In genomic region chr1:135128986-135129385, GRCm38 (mm10) we compare ENCODE assay signal across 21 mouse cellular contexts. TPM values are rescaled to one million over a fixed set of nuclear protein-coding genes. Genes with fewer than 3 reads are reported as not detected.
DNase-seq lines count a peak whose midpoint lies in the region; ATAC-seq lines count a peak whose summit lies in the region.
"Had no signal": no experiment of that assay in that cellular context is flagged by ENCODE, and none has a peak within 500 bp of the region (broad histone marks: within the 10 kb centered on the region; RNA-seq: fewer than 3 reads in every experiment).

No protein-coding gene starts in this region.

- no peaks in the 10 kb centered on the region for H3K9me3 ChIP-seq in kidney, embryonic 15.5 days (replicated peaks)
- no peaks in the 10 kb centered on the region for H3K9me3 ChIP-seq in embryonic facial prominence, embryonic 15.5 days (replicated peaks)
- H3K9me3 ChIP-seq: limb, embryonic 13.5 days; midbrain, embryonic 13.5 days; stomach, embryonic 15.5 days had no signal

- no peak for DNase-seq in kidney, postnatal 25 days
- peak; percentile 59 for DNase-seq in CD4-positive helper T cell, adult 2 months (ENCODE audit: low read depth, low spot score)
- DNase-seq in testis, postnatal 10 days (ENCODE audit: low spot score), result peak; percentile 74
- DNase-seq in right cerebral cortex, postnatal 14 days, result no peak
- no peak for DNase-seq in gastrocnemius, postnatal 4 days (ENCODE audit: low spot score in 2 of 2)
- no peak for DNase-seq in heart, adult 18-20 months
- DNase-seq: adrenal gland, postnatal 25 days; cerebellum, adult 9-11 months; embryo, embryonic 11 days; gastrocnemius, postnatal 10 days; heart, postnatal 4 days; kidney, postnatal 36 days; liver, postnatal 0 days; retina, postnatal 1 day had no signal

- H3K4me2 ChIP-seq in kidney, embryonic 15.5 days, result 0 out of 2 replicates have a peak overlapping the region, but pooled peaks have one; percentile 5
- H3K4me2 ChIP-seq in embryonic facial prominence, embryonic 15.5 days (replicated peaks), result no peak overlapping the region
- H3K4me2 ChIP-seq: midbrain, embryonic 13.5 days; stomach, embryonic 15.5 days had no signal

- no peak overlapping the region; the same call in 1 of the 2 replicates for H3K9ac ChIP-seq in kidney, embryonic 15.5 days
- no peak overlapping the region for H3K9ac ChIP-seq in embryonic facial prominence, embryonic 15.5 days
- H3K9ac ChIP-seq: limb, embryonic 13.5 days; liver, postnatal 0 days; midbrain, embryonic 13.5 days; stomach, embryonic 15.5 days had no signal

- no peak for ATAC-seq in kidney, embryonic 15.5 days (replicated peaks; ENCODE audit: low FRiP score)
- no peak for ATAC-seq in embryonic facial prominence, embryonic 15.5 days (ENCODE audit: insufficient number of reproducible peaks, low FRiP score, low TSS enrichment, low read depth)
- ATAC-seq: activated CD4-positive, CD25-positive, alpha-beta regulatory T cell, adult 4 months; liver, postnatal 0 days; midbrain, embryonic 13.5 days had no signal

- peaks cover 8% of the 10 kb centered on the region; the same call in 1 of the 2 replicates for H3K27me3 ChIP-seq in kidney, embryonic 15.5 days
- peaks cover 7% of the 10 kb centered on the region for H3K27me3 ChIP-seq in embryonic facial prominence, embryonic 15.5 days

- H3K36me3 ChIP-seq in kidney, embryonic 15.5 days, result no peaks in the 10 kb centered on the region
- H3K36me3 ChIP-seq in embryonic facial prominence, embryonic 15.5 days, result no peaks in the 10 kb centered on the region
- H3K36me3 ChIP-seq: limb, embryonic 13.5 days; midbrain, embryonic 13.5 days; stomach, embryonic 15.5 days had no signal

- peaks cover 61% of the 10 kb centered on the region for H3K4me1 ChIP-seq in kidney, embryonic 15.5 days
- peaks cover 72% of the 10 kb centered on the region for H3K4me1 ChIP-seq in embryonic facial prominence, embryonic 15.5 days

- 27% methylated on average over 9 of the region's 9 CpGs for WGBS in kidney, embryonic 15.5 days
- 21% methylated on average over 9 of the region's 9 CpGs for whole genome bisulfite sequencing in embryonic facial prominence, embryonic 15.5 days

- no peak overlapping the region for H3K4me3 ChIP-seq in kidney, embryonic 15.5 days (replicated peaks)
- H3K4me3 ChIP-seq in embryonic facial prominence, embryonic 15.5 days (replicated peaks), result no peak overlapping the region
- H3K4me3 ChIP-seq: limb, embryonic 13.5 days; midbrain, embryonic 13.5 days; stomach, embryonic 15.5 days had no signal

- H3K27ac ChIP-seq in kidney, embryonic 15.5 days, result peak overlapping the region; percentile 29; the same call in 1 of the 2 replicates
- H3K27ac ChIP-seq in embryonic facial prominence, embryonic 15.5 days (replicated peaks), result peak overlapping the region; percentile 86; the same call in 1 of the 2 replicates
- H3K27ac ChIP-seq: limb, embryonic 13.5 days; midbrain, embryonic 13.5 days; stomach, embryonic 15.5 days had no signal

RNA-seq across cellular contexts. Expression of gene Ptpn7, which starts 3.5 kb away (rescaled TPM):
- polyA plus RNA-seq in kidney, embryonic 15.5 days (2015; fragmentation: Nextera tagmentation; extraction: Ambion mirVana), result 1.2 TPM in 2 replicates
- polyA plus RNA-seq in embryonic facial prominence, embryonic 15.5 days (2015; fragmentation: Nextera tagmentation; extraction: Ambion mirVana), result 2.6 and 2.8 TPM in 2 replicates
- 1 to 10 TPM; 1.1 to 1.4 TPM for total RNA-seq in gastrocnemius, postnatal 4 days (2021)
- 1 to 10 TPM in 1 of 2 experiments, under 1 TPM in 1; 0.72 to 1.4 TPM for total RNA-seq in heart, adult 18-20 months (2021)

RNA-seq across cellular contexts. Expression of gene Arl8a, which starts 17.6 kb away (rescaled TPM):
- 45.3 and 52.3 TPM in 2 replicates for polyA plus RNA-seq in kidney, embryonic 15.5 days (2015; fragmentation: Nextera tagmentation; extraction: Ambion mirVana)
- polyA plus RNA-seq in embryonic facial prominence, embryonic 15.5 days (2015; fragmentation: Nextera tagmentation; extraction: Ambion mirVana), result 77.8 and 85.7 TPM in 2 replicates
- total RNA-seq in gastrocnemius, postnatal 4 days (2021), result 10 to 100 TPM; 49.9 to 50.9 TPM
- 10 to 100 TPM; 21.8 to 22.0 TPM for total RNA-seq in heart, adult 18-20 months (2021)

RNA-seq across cellular contexts. Expression of gene Lgr6, which starts 23.9 kb away (rescaled TPM):
- 0.98 and 1.1 TPM in 2 replicates for polyA plus RNA-seq in kidney, embryonic 15.5 days (2015; fragmentation: Nextera tagmentation; extraction: Ambion mirVana)
- polyA plus RNA-seq in embryonic facial prominence, embryonic 15.5 days (2015; fragmentation: Nextera tagmentation; extraction: Ambion mirVana), result 14.2 and 15.1 TPM in 2 replicates
- total RNA-seq in gastrocnemius, postnatal 4 days (2021), result 1 to 10 TPM; 1.2 to 1.3 TPM
- total RNA-seq in heart, adult 18-20 months (2021), result 10 to 100 TPM; 11.5 to 16.9 TPM
- polyA plus RNA-seq: activated CD4-positive, CD25-positive, alpha-beta regulatory T cell, adult 4 months had no signal

RNA-seq across cellular contexts. Expression of gene Gpr37l1, which starts 38.5 kb away (rescaled TPM):
- 0.09 TPM in 1 of 2 replicates, not detected in the other for polyA plus RNA-seq in kidney, embryonic 15.5 days (2015; fragmentation: Nextera tagmentation; extraction: Ambion mirVana)
- 0.16 TPM in 1 of 2 replicates, not detected in the other for polyA plus RNA-seq in embryonic facial prominence, embryonic 15.5 days (2015; fragmentation: Nextera tagmentation; extraction: Ambion mirVana)
- total RNA-seq in gastrocnemius, postnatal 4 days (2021), result 1 to 10 TPM; 1.3 to 1.7 TPM
- total RNA-seq in heart, adult 18-20 months (2021), result under 1 TPM; 0.33 to 0.60 TPM
- polyA plus RNA-seq: activated CD4-positive, CD25-positive, alpha-beta regulatory T cell, adult 4 months; liver, postnatal 0 days; neural tube, embryonic 11.5 days had no signal

Comparison
In these comparisons a context has a peak if more than half of its experiments do, and no peak if none do; other contexts are left out.
1. DNase-seq: peak in CD4-positive helper T cell, adult 2 months (single experiment) and testis, postnatal 10 days (single experiment); none in kidney, postnatal 25 days (0 of 2), right cerebral cortex, postnatal 14 days (single experiment), gastrocnemius, postnatal 4 days (0 of 2) and heart, adult 18-20 months (0 of 2).
2. RNA of gene Lgr6, which starts 23.9 kb away (total RNA-seq): 11.5 to 16.9 TPM in heart, adult 18-20 months; 1.2 to 1.3 TPM in gastrocnemius, postnatal 4 days; every median in the first group is over 4 times any median in the second.